Mouse (Mus musculus): ENCODE data around the gene Hcrtr1.

- no peak for TF ChIP-seq CTCF (IDR thresholded peaks at IDR 0.05; ENCODE audit: low read depth)
- TF ChIP-seq EP300 (IDR thresholded peaks at IDR 0.05; ENCODE audit: low read depth) = no peak
Measured at GRCm38 (mm10) chr4:130156812-130157371, 17.7 kb upstream of the Hcrtr1 start.
